13 mouse cellular contexts compared by ENCODE assay signal in genomic region chr6:93488441-93488955, GRCm38 (mm10).
A peak's percentile ranks its signal among the peaks of the same experiment; 100 is the strongest.
DNase-seq lines count a peak whose midpoint lies in the region; ATAC-seq lines count a peak whose summit lies in the region.
"Had no signal": no experiment of that assay in that cellular context is flagged by ENCODE, and none has a peak within 500 bp of the region (broad histone marks: within the 10 kb centered on the region; RNA-seq: fewer than 3 reads in every experiment).

No protein-coding gene starts in this region.

- WGBS in hindbrain, embryonic 16.5 days, result 57% methylated on average over 2 of the region's 2 CpGs
- WGBS in hindbrain, embryonic 10.5 days, result 78% methylated on average over 2 of the region's 2 CpGs
- WGBS in midbrain, embryonic 14.5 days, result 65% methylated on average over 2 of the region's 2 CpGs
- WGBS in midbrain, embryonic 13.5 days, result 68% methylated on average over 2 of the region's 2 CpGs

- no peaks in the 10 kb centered on the region for H3K36me3 ChIP-seq in hindbrain, embryonic 16.5 days (ENCODE audit: control insufficient read depth, insufficient read depth, low read length)
- H3K36me3 ChIP-seq in hindbrain, embryonic 10.5 days, result no peaks in the 10 kb centered on the region
- H3K36me3 ChIP-seq in midbrain, embryonic 14.5 days (ENCODE audit: control insufficient read depth, insufficient read depth, low read length), result no peaks in the 10 kb centered on the region
- no peaks in the 10 kb centered on the region for H3K36me3 ChIP-seq in midbrain, embryonic 13.5 days
- H3K36me3 ChIP-seq: limb, embryonic 15.5 days had no signal

- no peak overlapping the region for H3K4me2 ChIP-seq in hindbrain, embryonic 16.5 days (ENCODE audit: low read length)
- no peak overlapping the region for H3K4me2 ChIP-seq in midbrain, embryonic 14.5 days (ENCODE audit: low read length)
- H3K4me2 ChIP-seq in midbrain, embryonic 13.5 days (replicated peaks), result no peak overlapping the region
- H3K4me2 ChIP-seq: limb, embryonic 15.5 days had no signal

- no peaks in the 10 kb centered on the region for H3K27me3 ChIP-seq in hindbrain, embryonic 16.5 days (replicated peaks; ENCODE audit: control insufficient read depth, insufficient read depth, low read length)
- no peaks in the 10 kb centered on the region for H3K27me3 ChIP-seq in hindbrain, embryonic 10.5 days (ENCODE audit: insufficient read depth, poor library complexity, severe bottlenecking)
- H3K27me3 ChIP-seq in midbrain, embryonic 14.5 days (ENCODE audit: control insufficient read depth, insufficient read depth, low read length), result no peaks in the 10 kb centered on the region
- no peaks in the 10 kb centered on the region for H3K27me3 ChIP-seq in midbrain, embryonic 13.5 days
- H3K27me3 ChIP-seq: limb, embryonic 15.5 days; megakaryocyte, embryonic 14.5 days had no signal

- H3K9ac ChIP-seq in hindbrain, embryonic 16.5 days (ENCODE audit: low read depth, low read length), result no peak overlapping the region
- no peak overlapping the region for H3K9ac ChIP-seq in midbrain, embryonic 14.5 days (replicated peaks; ENCODE audit: low read length)
- no peak overlapping the region for H3K9ac ChIP-seq in midbrain, embryonic 13.5 days (replicated peaks)
- H3K9ac ChIP-seq: limb, embryonic 15.5 days had no signal

- H3K4me3 ChIP-seq in hindbrain, embryonic 16.5 days (ENCODE audit: low read length), result no peak overlapping the region
- no peak overlapping the region for H3K4me3 ChIP-seq in hindbrain, embryonic 10.5 days
- no peak overlapping the region for H3K4me3 ChIP-seq in midbrain, embryonic 14.5 days (replicated peaks; ENCODE audit: low read depth, low read length)
- no peak overlapping the region for H3K4me3 ChIP-seq in midbrain, embryonic 13.5 days (replicated peaks)
- H3K4me3 ChIP-seq: limb, embryonic 15.5 days; megakaryocyte, embryonic 14.5 days had no signal

- no peaks in the 10 kb centered on the region for H3K4me1 ChIP-seq in hindbrain, embryonic 16.5 days (ENCODE audit: control insufficient read depth, insufficient read depth, low read depth, low read length)
- peaks cover 6% of the 10 kb centered on the region; the same call in 1 of the 2 replicates for H3K4me1 ChIP-seq in hindbrain, embryonic 10.5 days (replicated peaks)
- no peaks in the 10 kb centered on the region for H3K4me1 ChIP-seq in midbrain, embryonic 14.5 days (ENCODE audit: control insufficient read depth, insufficient read depth, low read length)
- peaks cover 9% of the 10 kb centered on the region; the same call in 1 of the 2 replicates for H3K4me1 ChIP-seq in midbrain, embryonic 13.5 days (replicated peaks)
- H3K4me1 ChIP-seq: limb, embryonic 15.5 days; megakaryocyte, embryonic 14.5 days had no signal

- no peak overlapping the region for H3K27ac ChIP-seq in hindbrain, embryonic 16.5 days (ENCODE audit: low read depth, low read length)
- H3K27ac ChIP-seq in hindbrain, embryonic 10.5 days, result no peak overlapping the region
- no peak overlapping the region for H3K27ac ChIP-seq in midbrain, embryonic 14.5 days (replicated peaks; ENCODE audit: low read depth, low read length)
- H3K27ac ChIP-seq in midbrain, embryonic 13.5 days, result no peak overlapping the region
- H3K27ac ChIP-seq: limb, embryonic 15.5 days; stomach, postnatal 0 days had no signal

- ATAC-seq in hindbrain, embryonic 16.5 days, result 0 out of 2 replicates have a peak, but pooled peaks have one; percentile 45
- no peak for ATAC-seq in midbrain, embryonic 14.5 days (ENCODE audit: low FRiP score, low TSS enrichment)
- no peak for ATAC-seq in midbrain, embryonic 13.5 days

- no peaks in the 10 kb centered on the region for H3K9me3 ChIP-seq in hindbrain, embryonic 16.5 days (ENCODE audit: control insufficient read depth, low read length)
- H3K9me3 ChIP-seq in hindbrain, embryonic 10.5 days, result no peaks in the 10 kb centered on the region
- no peaks in the 10 kb centered on the region for H3K9me3 ChIP-seq in midbrain, embryonic 14.5 days (ENCODE audit: control insufficient read depth, low read length)
- H3K9me3 ChIP-seq in midbrain, embryonic 13.5 days, result no peaks in the 10 kb centered on the region
- H3K9me3 ChIP-seq: limb, embryonic 15.5 days had no signal

- DNase-seq in hindbrain, embryonic 10.5 days (ENCODE audit: low spot score), result no peak
- DNase-seq in midbrain, embryonic 14.5 days, result peak; percentile 83
- peak; percentile 73 for DNase-seq in brain, adult 2 months (ENCODE audit: low read depth, low spot score)
- peak; percentile 7 for DNase-seq in embryo, embryonic 11.5 days (ENCODE audit: low read depth, low spot score)
- DNase-seq in urinary bladder, postnatal 4 days (ENCODE audit: low spot score in 2 of 2), result no peak
- DNase-seq in kidney, postnatal 4 days, result no peak
- DNase-seq: cerebellum, adult 9-10 months; lung, adult 2 months had no signal

Comparison
In these comparisons a context has a peak if more than half of its experiments do, and no peak if none do; other contexts are left out.
1. DNase-seq: peak in midbrain, embryonic 14.5 days (single experiment), brain, adult 2 months (single experiment) and embryo, embryonic 11.5 days (single experiment); none in hindbrain, embryonic 10.5 days (single experiment), urinary bladder, postnatal 4 days (0 of 2) and kidney, postnatal 4 days (0 of 2).